Mouse (Mus musculus) embryonic fibroblast, embryonic 13.5 days (primary cell): ENCODE measurements around the gene Entpd3.

Experiments used
- CTCF ChIP-seq: IDR thresholded peaks from 2 replicates; pipeline ENCODE4 v1.5.1; 2011; ENCODE audit warnings: mild to moderate bottlenecking, control low read depth, low read length, moderate library complexity, borderline replicate concordance; ENCODE audit not compliant: insufficient read depth
- POLR2A ChIP-seq: IDR thresholded peaks from 2 replicates; pipeline ENCODE4 v1.6.1; 2011; ENCODE audit warnings: low read depth, mild to moderate bottlenecking, control low read depth, low read length, moderate library complexity

DNA sequence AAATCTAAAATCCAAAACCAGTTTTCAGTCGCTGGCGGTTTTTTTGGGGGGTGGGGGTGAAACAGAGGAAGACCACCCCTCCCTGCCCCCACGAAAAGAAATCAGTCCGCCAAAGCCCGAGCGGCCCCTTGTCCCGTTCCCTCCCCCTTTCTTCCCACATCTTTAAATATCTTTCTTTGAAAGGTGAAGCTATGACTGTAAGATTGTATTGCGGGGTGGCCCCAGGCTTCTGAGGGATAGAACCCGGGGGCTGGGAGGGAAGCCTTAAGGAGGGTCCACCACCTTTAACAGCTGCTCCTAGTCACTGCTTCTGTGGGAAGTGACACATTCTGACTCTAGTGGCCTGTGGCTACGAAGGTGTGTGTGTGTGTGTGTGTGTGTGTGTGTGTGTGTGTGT, 63.9 kb downstream of the Entpd3 start:
- TF ChIP-seq POLR2A = no peak
- no peak for TF ChIP-seq CTCF
